Mouse (Mus musculus): ENCODE data around the gene Ttc28.

- TF ChIP-seq EP300 (IDR thresholded peaks at IDR 0.05; ENCODE audit: low read length): no peak
- no peak for TF ChIP-seq POLR2A (IDR thresholded peaks at IDR 0.05; ENCODE audit: low read depth, low read length)
Observed at GRCm38 (mm10) chr5:111028340-111028739, 148.7 kb downstream of the Ttc28 start.

Data from CH12.LX (cell line).